ENCODE assay signal across 21 mouse cellular contexts in genomic region chr5:135242136-135242535, GRCm38 (mm10). TPM values are rescaled to one million over a fixed set of nuclear protein-coding genes. Genes with fewer than 3 reads are reported as not detected.
DNase-seq lines count a peak whose midpoint lies in the region; ATAC-seq lines count a peak whose summit lies in the region.
"Had no signal": no experiment of that assay in that cellular context is flagged by ENCODE, and none has a peak within 500 bp of the region (broad histone marks: within the 10 kb centered on the region; RNA-seq: fewer than 3 reads in every experiment).

No protein-coding gene starts in this region.

- no peak for ATAC-seq in heart, embryonic 12.5 days (ENCODE audit: insufficient number of reproducible peaks, low FRiP score)
- no peak for ATAC-seq in heart, embryonic 16.5 days (replicated peaks; ENCODE audit: extremely low read depth, insufficient read depth, low FRiP score)
- ATAC-seq: hindbrain, postnatal 0 days had no signal

- peak; percentile 42 for DNase-seq in gastrocnemius, postnatal 25 days
- DNase-seq in gastrocnemius, postnatal 4 days (ENCODE audit: low spot score in 2 of 2) = no peak
- DNase-seq in heart, postnatal 36 days = no peak
- DNase-seq in heart, postnatal 10 days = no peak
- peak; percentile 60 for DNase-seq in skeletal muscle tissue, adult 2 months (ENCODE audit: low read depth, low spot score)
- DNase-seq: adrenal gland, adult 2 months; adrenal gland, postnatal 25 days; cerebellum, adult 18-20 months; cerebellum, adult 9-11 months; cerebellum, postnatal 36 days; kidney, adult 11 months; kidney, adult 9 months had no signal

- peak overlapping the region; percentile 95 for H3K27ac ChIP-seq in heart, embryonic 12.5 days (ENCODE audit: poor library complexity, severe bottlenecking)
- H3K27ac ChIP-seq in heart, embryonic 16.5 days (ENCODE audit: low read length) = peak overlapping the region; percentile 84
- H3K27ac ChIP-seq: embryonic facial prominence, embryonic 13.5 days; forebrain, embryonic 12.5 days; hindbrain, embryonic 13.5 days; hindbrain, postnatal 0 days; kidney, postnatal 0 days had no signal

- no peaks in the 10 kb centered on the region for H3K9me3 ChIP-seq in heart, embryonic 12.5 days (replicated peaks)
- H3K9me3 ChIP-seq in heart, embryonic 16.5 days (replicated peaks; ENCODE audit: control insufficient read depth, low read length) = no peaks in the 10 kb centered on the region
- H3K9me3 ChIP-seq: embryonic facial prominence, embryonic 13.5 days; forebrain, embryonic 12.5 days; hindbrain, embryonic 13.5 days had no signal

- intact Hi-C loops in heart, postnatal 36 days (cut with DNase I) = no loop called here
- intact Hi-C loops in heart, postnatal 10 days (cut with DNase I) = no loop called here

- H3K4me1 ChIP-seq in heart, embryonic 12.5 days (replicated peaks) = peaks cover 41% of the 10 kb centered on the region
- peaks cover 26% of the 10 kb centered on the region for H3K4me1 ChIP-seq in heart, embryonic 16.5 days (ENCODE audit: control insufficient read depth, insufficient read depth, low read length)
- H3K4me1 ChIP-seq: embryonic facial prominence, embryonic 13.5 days had no signal

- no peak overlapping the region for H3K9ac ChIP-seq in heart, embryonic 12.5 days
- H3K9ac ChIP-seq in heart, embryonic 16.5 days (ENCODE audit: low read length) = 0 out of 2 replicates have a peak overlapping the region, but pooled peaks have one; percentile 31
- H3K9ac ChIP-seq: forebrain, embryonic 12.5 days; forebrain, postnatal 0 days; hindbrain, embryonic 13.5 days had no signal

- no peaks in the 10 kb centered on the region for H3K27me3 ChIP-seq in heart, embryonic 12.5 days (replicated peaks)
- H3K27me3 ChIP-seq in heart, embryonic 16.5 days (ENCODE audit: control insufficient read depth, insufficient read depth, low read length) = no peaks in the 10 kb centered on the region
- H3K27me3 ChIP-seq: CH12.LX; embryonic facial prominence, embryonic 13.5 days; forebrain, embryonic 12.5 days; hindbrain, embryonic 13.5 days had no signal

- H3K36me3 ChIP-seq in heart, embryonic 12.5 days = peaks cover 93% of the 10 kb centered on the region
- H3K36me3 ChIP-seq in heart, embryonic 16.5 days (ENCODE audit: control insufficient read depth, insufficient read depth) = peaks cover 74% of the 10 kb centered on the region

- peak overlapping the region; percentile 5; the same call in 1 of the 2 replicates for H3K4me2 ChIP-seq in heart, embryonic 12.5 days
- H3K4me2 ChIP-seq in heart, embryonic 16.5 days (ENCODE audit: low read depth, low read length) = no peak overlapping the region
- H3K4me2 ChIP-seq: embryonic facial prominence, embryonic 13.5 days; forebrain, embryonic 12.5 days; hindbrain, embryonic 13.5 days had no signal

- 74% methylated on average over 12 of the region's 12 CpGs for WGBS in heart, embryonic 12.5 days
- 64% methylated on average over 12 of the region's 12 CpGs for WGBS in heart, embryonic 16.5 days

- no peak overlapping the region for H3K4me3 ChIP-seq in heart, embryonic 12.5 days
- H3K4me3 ChIP-seq in heart, embryonic 16.5 days (ENCODE audit: low read length) = no peak overlapping the region
- H3K4me3 ChIP-seq: embryonic facial prominence, embryonic 13.5 days; forebrain, embryonic 12.5 days; hindbrain, embryonic 13.5 days had no signal

RNA-seq across cellular contexts. Expression of gene Fzd9, which starts 8.9 kb away (rescaled TPM):
- 10 to 100 TPM; 13.0 to 35.9 TPM for total RNA-seq in gastrocnemius, postnatal 25 days (2021)
- 10 to 100 TPM; 16.0 to 20.2 TPM for total RNA-seq in gastrocnemius, postnatal 4 days (2021)
- polyA plus RNA-seq in heart, embryonic 12.5 days (2016; fragmentation: Nextera tagmentation; extraction: Ambion mirVana) = 6.5 and 7.7 TPM in 2 replicates
- total RNA-seq in heart, postnatal 36 days (2021) = under 1 TPM; 0.73 to 0.75 TPM
- 4.3 and 5.2 TPM in 2 replicates for polyA plus RNA-seq in heart, embryonic 16.5 days (2015; fragmentation: Nextera tagmentation; extraction: Ambion mirVana)
- under 1 TPM; 0.55 to 0.84 TPM for total RNA-seq in heart, postnatal 10 days (2021)
- total RNA-seq: CH12.LX had no signal

RNA-seq across cellular contexts. Expression of gene Baz1b, which starts 55.1 kb away (rescaled TPM):
- 10 to 100 TPM; 25.7 to 29.2 TPM for total RNA-seq in gastrocnemius, postnatal 25 days (2021)
- 10 to 100 TPM; 59.4 to 63.6 TPM for total RNA-seq in gastrocnemius, postnatal 4 days (2021)
- 37.2 and 38.4 TPM in 2 replicates for polyA plus RNA-seq in heart, embryonic 12.5 days (2016; fragmentation: Nextera tagmentation; extraction: Ambion mirVana)
- 10 to 100 TPM; 41.4 to 43.0 TPM for total RNA-seq in heart, postnatal 36 days (2021)
- polyA plus RNA-seq in heart, embryonic 16.5 days (2015; fragmentation: Nextera tagmentation; extraction: Ambion mirVana) = 21.1 and 22.9 TPM in 2 replicates
- total RNA-seq in heart, postnatal 10 days (2021) = 10 to 100 TPM; 41.6 to 48.5 TPM

Comparison
In these comparisons a context has a peak if more than half of its experiments do, and no peak if none do; other contexts are left out.
1. DNase-seq: peak in gastrocnemius, postnatal 25 days (single experiment) and skeletal muscle tissue, adult 2 months (single experiment); none in gastrocnemius, postnatal 4 days (0 of 2), heart, postnatal 36 days (0 of 2) and heart, postnatal 10 days (0 of 2).
2. RNA of gene Fzd9, which starts 8.9 kb away (total RNA-seq): 13.0 to 35.9 TPM in gastrocnemius, postnatal 25 days and 16.0 to 20.2 TPM in gastrocnemius, postnatal 4 days; 0.55 to 0.84 TPM in heart, postnatal 10 days and 0.73 to 0.75 TPM in heart, postnatal 36 days; every median in the first group is over 4 times any median in the second.